Comparison of ENCODE assay signal across 10 mouse cellular contexts in genomic region chr15:89532924-89533842, GRCm38 (mm10). TPM values are rescaled to one million over a fixed set of nuclear protein-coding genes. Genes with fewer than 3 reads are reported as not detected.
DNase-seq lines count a peak whose midpoint lies in the region; ATAC-seq and TF ChIP-seq lines count a peak whose summit lies in the region.
"Had no signal": no experiment of that assay in that cellular context is flagged by ENCODE, and none has a peak within 500 bp of the region (broad histone marks: within the 10 kb centered on the region; RNA-seq: fewer than 3 reads in every experiment).

No protein-coding gene starts in this region.

- H3K4me2 ChIP-seq in embryonic facial prominence, embryonic 12.5 days (replicated peaks): peak overlapping the region; percentile 48
- H3K4me2 ChIP-seq in intestine, embryonic 15.5 days (replicated peaks): peak overlapping the region; percentile 41
- H3K4me2 ChIP-seq: limb, embryonic 15.5 days had no signal

- H3K27ac ChIP-seq in left cerebral cortex, adult 2 months: peak overlapping the region; percentile 93
- H3K27ac ChIP-seq in embryonic facial prominence, embryonic 12.5 days: no peak overlapping the region
- H3K27ac ChIP-seq in intestine, embryonic 15.5 days: no peak overlapping the region
- H3K27ac ChIP-seq: limb, embryonic 15.5 days had no signal

- peak in 1 of 2 experiments; percentile 40 for DNase-seq in left cerebral cortex, adult 2 months (ENCODE audit: extremely low spot score in 1 of 2, low spot score in 2 of 2)
- no peak for DNase-seq in left cerebral cortex, postnatal 14 days (ENCODE audit: low spot score in 2 of 2)
- peak; percentile 33 for DNase-seq in retina, embryonic 14.5 days (ENCODE audit: low spot score)
- DNase-seq in right cerebral cortex, postnatal 36 days (ENCODE audit: low spot score in 2 of 2): no peak
- DNase-seq in urinary bladder, postnatal 36 days (ENCODE audit: low spot score in 2 of 2): no peak
- no peak for DNase-seq in layer of hippocampus, postnatal 25 days (ENCODE audit: extremely low spot score in 1 of 2, low spot score in 1 of 2)

- peak; percentile 30; the same call in 1 of the 2 replicates for ATAC-seq in embryonic facial prominence, embryonic 12.5 days (ENCODE audit: insufficient number of reproducible peaks, insufficient read depth, low FRiP score, low TSS enrichment)
- ATAC-seq in intestine, embryonic 15.5 days: peak; percentile 46

- peaks cover 10% of the 10 kb centered on the region for H3K4me1 ChIP-seq in embryonic facial prominence, embryonic 12.5 days
- H3K4me1 ChIP-seq in intestine, embryonic 15.5 days (replicated peaks): 0 out of 2 replicates have a peak, but pooled peaks cover 3% of the 10 kb centered on the region

- 73% methylated on average over 23 of the region's 23 CpGs for WGBS in embryonic facial prominence, embryonic 12.5 days
- 80% methylated on average over 23 of the region's 23 CpGs for WGBS in intestine, embryonic 15.5 days

- H3K9me3 ChIP-seq in embryonic facial prominence, embryonic 12.5 days: no peaks in the 10 kb centered on the region
- H3K9me3 ChIP-seq in intestine, embryonic 15.5 days: no peaks in the 10 kb centered on the region
- H3K9me3 ChIP-seq: limb, embryonic 15.5 days had no signal

- peak overlapping the region; percentile 51 for H3K4me3 ChIP-seq in left cerebral cortex, adult 2 months
- H3K4me3 ChIP-seq in embryonic facial prominence, embryonic 12.5 days: peak overlapping the region; percentile 25
- H3K4me3 ChIP-seq in intestine, embryonic 15.5 days (replicated peaks): no peak overlapping the region; the same call in 1 of the 2 replicates
- H3K4me3 ChIP-seq: limb, embryonic 15.5 days; myocyte had no signal

- peak overlapping the region; percentile 41; the same call in 1 of the 2 replicates for H3K9ac ChIP-seq in embryonic facial prominence, embryonic 12.5 days
- peak overlapping the region; percentile 8; the same call in 1 of the 2 replicates for H3K9ac ChIP-seq in intestine, embryonic 15.5 days
- H3K9ac ChIP-seq: limb, embryonic 15.5 days had no signal

- no peak for TF ChIP-seq CTCF in left cerebral cortex, adult 2 months (IDR thresholded peaks at IDR 0.05)

- intact Hi-C loops in left cerebral cortex, adult 2 months (cut with DNase I): loop anchor here (5.0 kb wide), 1 partner anchor 36 kb away; the partner anchor contains the start of gene Shank3
- intact Hi-C loops in left cerebral cortex, postnatal 14 days (cut with DNase I): no loop called here

- peaks cover 2% of the 10 kb centered on the region; the same call in 1 of the 2 replicates for H3K27me3 ChIP-seq in embryonic facial prominence, embryonic 12.5 days
- no peaks in the 10 kb centered on the region for H3K27me3 ChIP-seq in intestine, embryonic 15.5 days (replicated peaks)
- H3K27me3 ChIP-seq: limb, embryonic 15.5 days had no signal

- H3K36me3 ChIP-seq in embryonic facial prominence, embryonic 12.5 days: peaks cover 3% of the 10 kb centered on the region; the same call in 1 of the 2 replicates
- H3K36me3 ChIP-seq in intestine, embryonic 15.5 days: no peaks in the 10 kb centered on the region

RNA-seq across cellular contexts. Expression of gene Shank3, which starts 33.8 kb away (rescaled TPM):
- 100 to 1,000 TPM; 222 to 239 TPM for total RNA-seq in left cerebral cortex, adult 2 months (2021)
- 100 to 1,000 TPM; 237 to 253 TPM for total RNA-seq in left cerebral cortex, postnatal 14 days (2021)
- polyA plus RNA-seq in embryonic facial prominence, embryonic 12.5 days (2016; fragmentation: Nextera tagmentation; extraction: Ambion mirVana): 3.0 and 4.7 TPM in 2 replicates
- 1.2 and 1.3 TPM in 2 replicates for polyA plus RNA-seq in intestine, embryonic 15.5 days (2015; fragmentation: Nextera tagmentation; extraction: Ambion mirVana)
- 100 to 1,000 TPM; 235 to 265 TPM for total RNA-seq in layer of hippocampus, postnatal 25 days (2021)

RNA-seq across cellular contexts. Expression of gene Acr, which starts 34.9 kb away (rescaled TPM):
- 1 to 10 TPM in 1 of 2 experiments, under 1 TPM in 1; 0.58 to 1.7 TPM for total RNA-seq in left cerebral cortex, adult 2 months (2021)
- total RNA-seq in left cerebral cortex, postnatal 14 days (2021): 1 to 10 TPM; 1.2 to 1.3 TPM
- 0.23 and 0.41 TPM in 2 replicates for polyA plus RNA-seq in embryonic facial prominence, embryonic 12.5 days (2016; fragmentation: Nextera tagmentation; extraction: Ambion mirVana)
- polyA plus RNA-seq in intestine, embryonic 15.5 days (2015; fragmentation: Nextera tagmentation; extraction: Ambion mirVana): not detected in 2 replicates
- total RNA-seq in layer of hippocampus, postnatal 25 days (2021): under 1 TPM; 0.37 to 0.96 TPM
- polyA plus RNA-seq: limb, embryonic 15.5 days; myocyte had no signal

RNA-seq across cellular contexts. Expression of gene Arsa, which starts 56.0 kb away (rescaled TPM):
- 10 to 100 TPM; 32.0 to 33.0 TPM for total RNA-seq in left cerebral cortex, adult 2 months (2021)
- 10 to 100 TPM; 27.7 to 31.2 TPM for total RNA-seq in left cerebral cortex, postnatal 14 days (2021)
- 18.0 and 18.2 TPM in 2 replicates for polyA plus RNA-seq in embryonic facial prominence, embryonic 12.5 days (2016; fragmentation: Nextera tagmentation; extraction: Ambion mirVana)
- polyA plus RNA-seq in intestine, embryonic 15.5 days (2015; fragmentation: Nextera tagmentation; extraction: Ambion mirVana): 22.5 and 26.0 TPM in 2 replicates
- total RNA-seq in layer of hippocampus, postnatal 25 days (2021): 10 to 100 TPM; 29.4 to 29.6 TPM

RNA-seq across cellular contexts. Expression of gene Rabl2, which starts 58.5 kb away (rescaled TPM):
- total RNA-seq in left cerebral cortex, adult 2 months (2021): 10 to 100 TPM; 35.7 to 44.6 TPM
- 10 to 100 TPM; 33.4 to 38.3 TPM for total RNA-seq in left cerebral cortex, postnatal 14 days (2021)
- 51.4 and 52.0 TPM in 2 replicates for polyA plus RNA-seq in embryonic facial prominence, embryonic 12.5 days (2016; fragmentation: Nextera tagmentation; extraction: Ambion mirVana)
- polyA plus RNA-seq in intestine, embryonic 15.5 days (2015; fragmentation: Nextera tagmentation; extraction: Ambion mirVana): 29.9 and 30.7 TPM in 2 replicates
- total RNA-seq in layer of hippocampus, postnatal 25 days (2021): 10 to 100 TPM; 27.3 to 33.4 TPM
